Mouse (Mus musculus) CH12.LX (cell line): ENCODE measurements around the gene Shc2.

Experiments used
- CTCF ChIP-seq, 2 experiments: IDR thresholded peaks in 1 of 2; conservative IDR thresholded peaks in 1 of 2; 2 replicates each; pipeline ENCODE4 v1.5.1; 2011 to 2012; ENCODE audit warnings: low read depth in 2 of 2, low read length in 2 of 2, improper control_type of control experiment in 1 of 2, inconsistent platforms in 1 of 2, mild to moderate bottlenecking in 1 of 2, moderate library complexity in 1 of 2
- E2F4 ChIP-seq: IDR thresholded peaks from 2 replicates; pipeline ENCODE4 v1.6.1; 2011; ENCODE audit warnings: low read depth, low read length, improper control_type of control experiment; ENCODE audit not compliant: insufficient replicate concordance
- ELF1 ChIP-seq: IDR thresholded peaks from 2 replicates; pipeline ENCODE4 v1.6.1; 2014; ENCODE audit warnings: low read depth, mild to moderate bottlenecking, inconsistent platforms, low read length, improper control_type of control experiment
- EP300 ChIP-seq: IDR thresholded peaks from 2 replicates; pipeline ENCODE4 v1.6.1; 2011; ENCODE audit warnings: low read length, improper control_type of control experiment
- HCFC1 ChIP-seq: IDR thresholded peaks from 2 replicates; pipeline ENCODE4 v1.6.1; 2012; ENCODE audit warnings: low read depth, mild to moderate bottlenecking, inconsistent platforms, low read length, improper control_type of control experiment
- MAX ChIP-seq: IDR thresholded peaks from 2 replicates; pipeline ENCODE4 v1.6.1; 2011; ENCODE audit warnings: low read length, improper control_type of control experiment
- NRF1 ChIP-seq: IDR thresholded peaks from 2 replicates; pipeline ENCODE4 v1.6.1; 2014; ENCODE audit warnings: low read depth, mild to moderate bottlenecking, inconsistent platforms, low read length, improper control_type of control experiment, moderate library complexity
- POLR2A ChIP-seq: IDR thresholded peaks from 2 replicates; pipeline ENCODE4 v1.6.1; 2011; ENCODE audit warnings: low read depth, mild to moderate bottlenecking, improper control_type of control experiment, low read length
- POLR2AphosphoS2 ChIP-seq: IDR thresholded peaks from 2 replicates; pipeline ENCODE4 v1.6.1; 2011; ENCODE audit warnings: low read depth, low read length, improper control_type of control experiment
- SIN3A ChIP-seq: IDR thresholded peaks from 2 replicates; pipeline ENCODE4 v1.6.1; 2012; ENCODE audit warnings: low read length, improper control_type of control experiment, inconsistent platforms
- TCF12 ChIP-seq: IDR thresholded peaks from 2 replicates; pipeline ENCODE4 v1.6.1; 2014; ENCODE audit warnings: low read depth, mild to moderate bottlenecking, inconsistent platforms, low read length, improper control_type of control experiment
- USF1 ChIP-seq: IDR thresholded peaks from 2 replicates; pipeline ENCODE4 v1.6.1; 2014; ENCODE audit warnings: low read depth, mild to moderate bottlenecking, inconsistent platforms, low read length, improper control_type of control experiment
- USF2 ChIP-seq: conservative IDR thresholded peaks from 2 replicates; pipeline ENCODE4 v1.6.1; 2011; ENCODE audit warnings: low read depth, low read length, improper control_type of control experiment

GRCm38 (mm10) chr10:79573611-79574010 is 64.1 kb downstream of the Shc2 start:
- TF ChIP-seq SIN3A (no peak), EP300 (no peak), USF1 (no peak), MAX (no peak), TCF12 (no peak), NRF1 (no peak), CTCF (conservative IDR thresholded peaks at IDR 0.05 in 1 of 2, IDR thresholded peaks at IDR 0.05 in 1 of 2; ENCODE audit: low read depth in 2 of 2, low read length in 2 of 2) (no peak), USF2 (no peak), HCFC1 (no peak), E2F4 (no peak), ELF1 (no peak), POLR2AphosphoS2 (no peak), POLR2A (no peak)
